Mouse (Mus musculus) liver, embryonic 14.5 days (tissue): ENCODE data around the gene Gm10912. TPM values are rescaled to one million over a fixed set of nuclear protein-coding genes. Genes with fewer than 3 reads are reported as not detected.
"Not testable (repeated sequence)": the region's sequence is repeated elsewhere in the genome, so short reads cannot be mapped to it uniquely, and the experiment has no call there.

Source experiments
- ATAC-seq: fragments of 200-750 bp; cut with Nextera tagmentation; 2 replicates; pipeline ENCODE4 v1.8.0; 2017; ENCODE audit warnings: moderate number of reproducible peaks, mild to moderate bottlenecking, moderate library complexity; ENCODE audit not compliant: insufficient read depth
- DNase-seq, 3 experiments: peaks; one replicate each; pipeline ENCODE4 v3.0.0-alpha.2; 2012 to 2013; ENCODE audit warnings: low read depth in 3 of 3, low spot score in 3 of 3
- H3K27ac ChIP-seq: fragments of 300-500 bp; sonication (generic); 2 replicates; pipeline ENCODE4 v1.5.1; 2014; ENCODE audit warnings: moderate library complexity, mild to moderate bottlenecking, control low read depth, inconsistent platforms
- H3K27me3 ChIP-seq: fragments of 300-500 bp; sonication (generic); 2 replicates; pipeline ENCODE4 v1.6.1; 2014; ENCODE audit warnings: mild to moderate bottlenecking, low read length, moderate library complexity; ENCODE audit not compliant: control insufficient read depth, insufficient read depth
- H3K36me3 ChIP-seq: fragments of 300-500 bp; sonication (generic); replicated peaks from 2 replicates; pipeline ENCODE4 v1.6.1; 2014; ENCODE audit warnings: low read depth; ENCODE audit not compliant: control insufficient read depth, insufficient read depth
- H3K4me1 ChIP-seq, 2 experiments: fragments of 200-500 bp in 1 of 2; fragments of 300-500 bp in 1 of 2; sonication (generic) in 1 of 2; replicated peaks; 2 replicates each; pipeline ENCODE4 v1.6.1; 2012 to 2014; ENCODE audit warnings: antibody characterized with exemption in 1 of 2, inconsistent platforms in 1 of 2, low read length in 1 of 2; ENCODE audit not compliant: control insufficient read depth in 2 of 2, insufficient read depth in 2 of 2
- H3K4me2 ChIP-seq: fragments of 300-500 bp; sonication (generic); 2 replicates; pipeline ENCODE4 v1.6.1; 2014; ENCODE audit warnings: low read depth, mild to moderate bottlenecking, control low read depth, moderate library complexity
- H3K4me3 ChIP-seq, 2 experiments: fragments of 200-500 bp in 1 of 2; fragments of 300-500 bp in 1 of 2; sonication (generic) in 1 of 2; 2 replicates each; pipeline ENCODE4 v1.5.1; 2012 to 2014; ENCODE audit warnings: low read depth in 2 of 2, low read length in 2 of 2, mild to moderate bottlenecking in 2 of 2, control low read depth in 1 of 2, inconsistent platforms in 1 of 2, moderate library complexity in 1 of 2; ENCODE audit not compliant: insufficient read depth in 1 of 2
- H3K9ac ChIP-seq: fragments of 300-500 bp; sonication (generic); replicated peaks from 2 replicates; pipeline ENCODE4 v1.6.1; 2014; ENCODE audit warnings: mild to moderate bottlenecking, control low read depth, moderate library complexity
- H3K9me3 ChIP-seq: fragments of 300-500 bp; sonication (generic); 2 replicates; pipeline ENCODE4 v1.6.1; 2016; ENCODE audit warnings: low read length, mixed read lengths; ENCODE audit not compliant: control insufficient read depth
- CTCF ChIP-seq: IDR thresholded peaks from 2 replicates; pipeline ENCODE4 v1.5.1; 2016; ENCODE audit warnings: antibody characterized with exemption, low read depth, control low read depth
- EP300 ChIP-seq: IDR thresholded peaks from 2 replicates; pipeline ENCODE4 v1.6.1; 2016; ENCODE audit warnings: antibody characterized with exemption, low read depth
- WGBS: fragments of 180-500 bp; shearing (Covaris S2); extraction: QIAGEN DNeasy Blood & Tissue Kit; methylation state at CpG from one replicate; pipeline ENCODE4 v1.1.7; 2014; ENCODE audit not compliant: insufficient replicate concordance; 5-methylcytosine and 5-hydroxymethylcytosine counted together
- polyA plus RNA-seq, 2 experiments: library from polyadenylated mRNA; depleted of rRNA in 1 of 2; stranded (reverse) in 1 of 2; unstranded in 1 of 2; fragments of >200 nt; fragmentation: Nextera tagmentation in 1 of 2; extraction: Ambion mirVana in 1 of 2; gene quantifications; 2 replicates each; pipeline versions ENCODE4 v1.2.1 to v1.2.3; 2012 to 2014

The Gm10912 gene
- polyA plus RNA-seq, 2 experiments, result 0.06 TPM; not detected in 1

DNA sequence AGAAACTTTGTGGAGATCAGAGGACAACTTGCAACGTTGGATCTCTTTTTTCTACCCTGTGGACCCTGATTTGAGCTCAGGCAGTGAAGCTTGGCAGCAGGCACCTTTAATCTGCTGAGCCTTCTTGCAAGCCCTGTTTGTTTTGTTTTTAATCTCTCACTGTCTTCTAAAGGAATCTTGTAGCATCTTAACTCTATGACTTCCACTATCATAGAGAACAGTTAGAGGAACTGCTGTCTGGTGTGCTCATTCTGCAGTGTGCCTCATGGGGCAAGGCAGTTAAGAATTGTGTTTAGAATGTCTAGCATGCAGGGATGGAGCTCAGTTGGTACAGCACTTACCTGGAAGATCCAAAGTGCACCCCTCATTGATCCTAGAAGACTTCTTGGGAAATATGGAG lies 34.3 kb downstream of the Gm10912 start:
- DNase-seq (no peak), ATAC-seq (no peak)
- TF ChIP-seq EP300 (peak; percentile 41), CTCF (no peak)
- H3K4me1 ChIP-seq, result peaks cover 33 to 52% of the 10 kb centered on the region in 2 experiments
- no peaks in the 10 kb centered on the region for H3K27me3 ChIP-seq
- H3K9ac ChIP-seq, result peak overlapping the region; percentile 53
- 26% methylated on average over 1 of the region's 1 CpGs for WGBS
- peaks cover 11% of the 10 kb centered on the region for H3K36me3 ChIP-seq
- peak overlapping the region; percentile 78 for H3K4me2 ChIP-seq
- peak overlapping the region; percentile 91 for H3K27ac ChIP-seq
- peak overlapping the region; percentile 14 to 26; a peak in 3 of 4 replicates for H3K4me3 ChIP-seq
- H3K9me3 ChIP-seq, result no peaks in the 10 kb centered on the region

DNA sequence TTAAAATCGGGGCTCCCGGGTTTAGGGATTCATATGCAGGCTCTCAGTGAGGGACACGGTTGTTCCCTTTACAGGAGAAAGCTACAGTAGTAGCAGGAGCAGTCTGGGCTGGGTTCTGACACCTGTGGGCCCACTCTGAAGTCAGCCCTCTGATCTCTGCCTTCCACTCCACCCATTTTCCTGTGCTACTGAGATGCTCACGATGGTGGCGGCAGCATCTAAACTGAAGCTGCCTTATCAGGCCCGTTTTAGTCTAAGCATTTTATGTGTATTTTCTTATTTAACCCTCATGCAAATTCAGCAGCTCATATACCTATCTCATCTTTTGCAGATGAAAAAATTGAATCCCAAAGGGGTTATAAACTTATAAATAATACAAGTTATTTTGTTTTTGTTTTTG lies 39.2 kb downstream of the Gm10912 start:
- ATAC-seq, result no peak
- TF ChIP-seq CTCF, result no peak
- TF ChIP-seq EP300, result no peak
- no peaks in the 10 kb centered on the region for H3K27me3 ChIP-seq
- no peaks in the 10 kb centered on the region for H3K9me3 ChIP-seq
- no peak overlapping the region for H3K4me3 ChIP-seq
- H3K9ac ChIP-seq, result no peak overlapping the region
- no peak overlapping the region for H3K27ac ChIP-seq
- peaks cover 23% of the 10 kb centered on the region for H3K36me3 ChIP-seq
- H3K4me1 ChIP-seq, result peaks cover 19 to 32% of the 10 kb centered on the region in 2 experiments
- no peak overlapping the region for H3K4me2 ChIP-seq
- WGBS, result 75% methylated on average over 6 of the region's 6 CpGs
- no peak for DNase-seq

DNA sequence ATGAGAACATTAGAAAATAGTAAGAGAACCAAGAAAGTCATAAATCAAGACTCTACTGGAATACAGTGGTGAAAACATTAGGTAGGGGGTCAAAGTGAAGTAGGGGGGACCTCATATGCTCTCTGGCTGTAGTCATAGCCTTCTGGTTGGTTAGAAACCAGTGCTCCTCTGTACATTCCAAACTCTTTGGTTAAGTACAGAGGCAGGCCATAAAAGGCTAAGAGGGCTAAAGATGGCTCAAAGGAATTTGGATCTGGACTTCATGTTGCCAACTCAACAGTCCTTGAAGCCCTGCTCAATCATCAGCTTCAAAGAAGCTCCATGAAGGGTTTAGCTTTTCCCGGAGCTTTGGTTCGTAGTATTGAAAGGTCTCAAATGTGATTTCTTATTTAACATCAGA lies 43.4 kb downstream of the Gm10912 start:
- WGBS, result 92% methylated on average over 2 of the region's 2 CpGs
- H3K9me3 ChIP-seq, H3K4me3 ChIP-seq, ATAC-seq, H3K9ac ChIP-seq, H3K4me2 ChIP-seq, H3K27me3 ChIP-seq, H3K27ac ChIP-seq, DNase-seq: not testable (repeated sequence)
- Histone ChIP-seq H3K4me1 (peaks cover 9 to 27% of the 10 kb centered on the region in 2 experiments), H3K36me3 (peaks cover 23% of the 10 kb centered on the region)

DNA sequence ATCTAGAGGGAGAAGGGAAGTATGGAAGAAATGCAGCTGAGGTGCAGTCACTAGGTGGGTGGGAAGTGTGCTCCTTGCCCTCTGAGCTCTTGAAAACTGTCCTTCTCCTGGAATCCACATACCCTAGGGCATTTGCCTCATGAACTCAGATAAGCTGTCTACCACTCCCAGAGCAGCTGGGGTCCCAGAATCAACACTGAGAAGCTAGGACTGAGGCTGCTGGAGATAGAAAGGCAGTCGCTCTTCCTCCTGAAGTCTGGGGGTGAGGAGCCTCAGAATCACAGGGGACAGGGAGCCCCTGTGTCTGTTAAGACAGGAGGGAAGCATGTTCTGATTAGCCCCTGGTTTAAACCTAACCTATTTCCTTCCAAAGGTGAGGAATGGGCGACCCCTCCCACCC lies 43.9 kb downstream of the Gm10912 start:
- Histone ChIP-seq H3K9me3 (no peaks in the 10 kb centered on the region), H3K4me2 (no peak overlapping the region), H3K27ac (no peak overlapping the region), H3K27me3 (no peaks in the 10 kb centered on the region), H3K9ac (no peak overlapping the region), H3K4me3 (no peak overlapping the region), H3K4me1 (peaks cover 9 to 27% of the 10 kb centered on the region in 2 experiments), H3K36me3 (peaks cover 25% of the 10 kb centered on the region)
- DNase-seq, result no peak
- ATAC-seq, result peak; percentile 12; the same call in 1 of the 2 replicates
- TF ChIP-seq CTCF (no peak), EP300 (no peak)
- WGBS, result 17% methylated on average over 2 of the region's 2 CpGs

DNA sequence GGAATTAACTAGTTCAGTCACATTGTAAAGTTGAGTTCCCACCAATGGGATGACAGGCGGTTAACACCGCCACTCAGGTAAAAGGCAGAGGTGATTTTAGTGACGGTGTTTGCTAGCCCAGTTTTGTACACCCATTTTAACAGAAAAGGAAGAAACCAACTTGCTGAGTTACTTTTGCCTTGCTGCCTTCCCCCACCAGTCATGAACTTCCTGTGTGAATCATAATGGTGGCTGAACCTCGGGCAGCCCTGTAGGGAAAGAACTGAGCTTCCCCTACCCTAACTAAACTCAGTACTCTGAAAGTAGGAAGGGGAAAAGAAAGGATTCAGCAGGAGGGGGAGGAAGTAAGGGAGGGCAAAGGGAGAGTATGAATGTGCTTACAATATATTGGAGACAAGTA lies 44.4 kb downstream of the Gm10912 start:
- Histone ChIP-seq H3K27me3 (no peaks in the 10 kb centered on the region), H3K4me1 (peaks cover 9 to 24% of the 10 kb centered on the region in 2 experiments), H3K9ac (no peak overlapping the region), H3K9me3 (no peaks in the 10 kb centered on the region), H3K4me3 (no peak overlapping the region), H3K36me3 (peaks cover 24% of the 10 kb centered on the region), H3K27ac (no peak overlapping the region), H3K4me2 (no peak overlapping the region)
- no peak for TF ChIP-seq EP300
- no peak for DNase-seq
- no peak for ATAC-seq
- WGBS, result 69% methylated on average over 4 of the region's 4 CpGs

DNA sequence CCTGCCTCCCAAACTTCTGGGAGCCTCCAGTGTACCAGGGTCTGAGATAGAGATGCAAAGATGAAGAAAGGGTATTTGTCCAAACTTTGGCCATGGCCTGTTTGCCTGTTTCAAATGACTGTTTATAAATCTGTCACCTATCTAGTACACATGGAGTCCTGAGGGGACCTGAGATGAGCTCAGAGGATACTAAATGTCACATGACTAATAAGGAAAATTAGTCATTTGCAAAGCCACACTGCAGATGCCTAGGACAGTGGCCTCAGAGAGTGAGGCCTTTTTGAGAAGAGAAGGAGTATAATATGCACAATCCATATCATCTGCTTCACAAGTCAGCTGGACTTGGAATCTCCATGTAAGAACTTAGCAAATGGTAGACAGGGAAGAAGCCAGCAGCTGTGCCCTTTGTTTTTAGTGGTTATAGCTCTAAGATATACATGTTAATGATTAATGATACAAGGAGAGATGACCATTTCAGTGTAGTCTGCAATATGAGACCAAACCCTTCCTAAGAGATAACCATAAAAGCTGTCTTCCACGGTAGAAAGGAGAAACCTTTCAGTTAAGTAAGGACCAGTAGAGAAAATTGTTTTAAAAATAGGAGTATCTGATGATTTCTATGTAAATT lies 45.7 kb downstream of the Gm10912 start:
- H3K27me3 ChIP-seq, H3K9me3 ChIP-seq, H3K27ac ChIP-seq, H3K9ac ChIP-seq, H3K4me2 ChIP-seq, ATAC-seq, H3K4me3 ChIP-seq, DNase-seq: not testable (repeated sequence)
- Histone ChIP-seq H3K36me3 (peaks cover 15% of the 10 kb centered on the region), H3K4me1 (peaks cover 9 to 23% of the 10 kb centered on the region in 2 experiments)
- WGBS, result no CpG with 5 or more reads among the region's 1 CpGs

DNA sequence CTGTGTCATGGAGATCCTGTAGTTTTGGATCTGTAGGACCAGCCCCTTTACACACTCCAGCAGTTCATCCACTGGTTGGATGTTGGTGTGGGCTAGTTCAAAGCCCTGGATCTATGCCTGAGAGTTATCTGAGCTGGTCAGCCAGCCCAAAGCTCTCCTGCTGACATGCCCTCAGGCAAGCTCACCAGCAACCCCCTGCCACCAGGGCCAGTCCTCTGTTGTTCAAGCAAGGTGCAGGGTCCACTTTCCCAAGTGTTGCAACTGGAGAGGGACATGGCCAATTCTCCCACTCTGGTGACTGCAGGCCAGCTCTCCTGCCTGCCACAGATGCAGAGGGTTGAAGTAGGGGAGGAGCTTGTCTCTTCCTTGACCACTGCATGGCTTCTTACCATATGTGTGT lies 47.9 kb downstream of the Gm10912 start:
- peak; percentile 55 for ATAC-seq
- not testable (repeated sequence) for H3K4me3 ChIP-seq, H3K9ac ChIP-seq, H3K27me3 ChIP-seq, DNase-seq, H3K9me3 ChIP-seq, H3K27ac ChIP-seq, H3K4me2 ChIP-seq
- peaks cover 5 to 22% of the 10 kb centered on the region in 2 experiments for H3K4me1 ChIP-seq
- H3K36me3 ChIP-seq, result peaks cover 11% of the 10 kb centered on the region
